In the genomic region with DNA sequence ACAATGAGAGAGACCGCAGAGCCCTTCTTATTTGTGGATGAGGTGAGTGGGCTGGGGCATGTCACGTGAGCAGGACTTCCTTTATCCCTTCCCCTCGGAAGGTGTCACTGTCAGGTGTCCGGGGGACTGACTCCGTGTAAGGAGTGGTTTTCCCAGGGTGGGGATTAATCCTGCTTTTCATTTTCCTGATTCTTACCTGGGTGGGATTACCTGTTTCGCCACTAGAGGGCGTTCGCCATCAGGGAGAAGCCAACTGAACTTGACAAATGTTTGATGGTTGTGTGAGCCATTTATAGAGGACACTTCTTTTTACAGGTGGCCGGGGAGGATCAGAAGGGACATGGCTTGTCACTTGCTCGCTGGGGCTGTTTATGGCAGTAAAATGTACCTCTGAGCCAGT, we compare ENCODE assay signal across 13 mouse cellular contexts.
DNase-seq lines count a peak whose midpoint lies in the region; ATAC-seq and TF ChIP-seq lines count a peak whose summit lies in the region.
"Had no signal": no experiment of that assay in that cellular context is flagged by ENCODE, and none has a peak within 500 bp of the region (broad histone marks: within the 10 kb centered on the region; RNA-seq: fewer than 3 reads in every experiment).

No protein-coding gene starts in this region.

- TF ChIP-seq CTCF in intestine, postnatal 0 days (IDR thresholded peaks at IDR 0.05; ENCODE audit: low read depth) = peak; percentile 62

- H3K4me2 ChIP-seq in intestine, postnatal 0 days (replicated peaks; ENCODE audit: low read depth) = no peak overlapping the region
- no peak overlapping the region for H3K4me2 ChIP-seq in intestine, embryonic 15.5 days (replicated peaks)
- H3K4me2 ChIP-seq: forebrain, embryonic 12.5 days; limb, embryonic 13.5 days; midbrain, embryonic 13.5 days had no signal

- DNase-seq in thymus, postnatal 0 days (ENCODE audit: low spot score) = peak; percentile 15
- no peak for DNase-seq in thymus, adult 18-20 months
- no peak for DNase-seq in layer of hippocampus, adult 8-10 months (ENCODE audit: low spot score in 2 of 2)
- DNase-seq in ovary, postnatal 36 days (ENCODE audit: low spot score) = no peak
- DNase-seq: cerebellum, adult 11 months had no signal

- no peaks in the 10 kb centered on the region for H3K4me1 ChIP-seq in intestine, postnatal 0 days (replicated peaks; ENCODE audit: control insufficient read depth, insufficient read depth, low read length)
- H3K4me1 ChIP-seq in intestine, embryonic 15.5 days (replicated peaks) = no peaks in the 10 kb centered on the region
- H3K4me1 ChIP-seq: forebrain, embryonic 12.5 days; limb, embryonic 13.5 days; midbrain, embryonic 13.5 days had no signal

- H3K9ac ChIP-seq in intestine, postnatal 0 days (ENCODE audit: low read depth, low read length) = no peak overlapping the region
- H3K9ac ChIP-seq in intestine, embryonic 15.5 days = no peak overlapping the region
- H3K9ac ChIP-seq: forebrain, embryonic 12.5 days; limb, embryonic 13.5 days; midbrain, embryonic 13.5 days had no signal

- no peak for ATAC-seq in intestine, postnatal 0 days
- no peak for ATAC-seq in intestine, embryonic 15.5 days
- ATAC-seq in erythroid progenitor cell, adult 5-6 weeks (replicated peaks; ENCODE audit: low FRiP score, poor library complexity, severe bottlenecking) = peak; percentile 25; the same call in 1 of the 2 replicates
- ATAC-seq: intestine, embryonic 16.5 days; midbrain, embryonic 13.5 days had no signal

- H3K36me3 ChIP-seq in intestine, postnatal 0 days (ENCODE audit: control insufficient read depth, insufficient read depth) = no peaks in the 10 kb centered on the region
- no peaks in the 10 kb centered on the region for H3K36me3 ChIP-seq in intestine, embryonic 15.5 days
- H3K36me3 ChIP-seq: forebrain, embryonic 12.5 days; heart, embryonic 10.5 days; limb, embryonic 13.5 days; midbrain, embryonic 13.5 days had no signal

- no peaks in the 10 kb centered on the region for H3K9me3 ChIP-seq in intestine, postnatal 0 days (ENCODE audit: control insufficient read depth)
- H3K9me3 ChIP-seq in intestine, embryonic 15.5 days = no peaks in the 10 kb centered on the region
- H3K9me3 ChIP-seq: forebrain, embryonic 12.5 days; heart, embryonic 10.5 days; midbrain, embryonic 13.5 days had no signal

- H3K27me3 ChIP-seq in intestine, postnatal 0 days (replicated peaks; ENCODE audit: control insufficient read depth, insufficient read depth, low read length) = no peaks in the 10 kb centered on the region
- H3K27me3 ChIP-seq in intestine, embryonic 15.5 days (replicated peaks) = no peaks in the 10 kb centered on the region
- H3K27me3 ChIP-seq: forebrain, embryonic 12.5 days; limb, embryonic 13.5 days; midbrain, embryonic 13.5 days had no signal

- no peak overlapping the region for H3K4me3 ChIP-seq in intestine, postnatal 0 days (ENCODE audit: low read depth, low read length)
- no peak overlapping the region for H3K4me3 ChIP-seq in intestine, embryonic 15.5 days (replicated peaks)
- H3K4me3 ChIP-seq: forebrain, embryonic 12.5 days; heart, embryonic 10.5 days; limb, embryonic 13.5 days; midbrain, embryonic 13.5 days had no signal

- H3K27ac ChIP-seq in intestine, postnatal 0 days (ENCODE audit: low read depth, low read length) = no peak overlapping the region
- H3K27ac ChIP-seq in intestine, embryonic 15.5 days = no peak overlapping the region
- H3K27ac ChIP-seq: forebrain, embryonic 12.5 days; heart, embryonic 10.5 days; limb, embryonic 13.5 days; midbrain, embryonic 13.5 days had no signal

- 52% methylated on average over 10 of the region's 10 CpGs for WGBS in intestine, postnatal 0 days
- 56% methylated on average over 10 of the region's 10 CpGs for WGBS in intestine, embryonic 15.5 days
